Mouse (Mus musculus): ENCODE data around the gene Gls2. TPM values are rescaled to one million over a fixed set of nuclear protein-coding genes. Genes with fewer than 3 reads are reported as not detected.

Gene Gls2
- polyA plus RNA-seq, 1 experiment from 2014 or later, result 1.1 TPM

DNA sequence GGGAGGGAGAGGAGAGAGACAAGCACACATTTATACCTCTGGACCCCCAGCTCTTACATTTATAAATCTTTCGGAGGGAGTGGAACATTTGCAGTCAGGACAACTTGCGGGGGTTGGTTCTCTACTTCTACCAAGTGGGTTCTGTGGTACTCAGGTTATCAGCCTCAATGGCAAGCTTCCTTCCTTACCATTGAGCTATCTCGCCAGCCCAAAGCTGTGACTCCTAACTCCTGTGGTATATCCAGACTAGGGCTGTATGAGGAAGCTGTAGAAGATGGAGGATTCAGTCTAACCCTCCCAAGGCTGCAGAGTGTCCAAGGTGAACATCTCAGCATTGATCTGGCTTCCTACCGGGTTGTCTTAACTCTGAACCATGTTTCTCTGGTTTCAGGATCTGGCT, 44.9 kb downstream of the Gls2 start:
- H3K4me3 ChIP-seq, result no peak overlapping the region
- H3K27me3 ChIP-seq, result no peaks in the 10 kb centered on the region
- H3K4me2 ChIP-seq (replicated peaks), result no peak overlapping the region
- peaks cover 44% of the 10 kb centered on the region for H3K36me3 ChIP-seq
- H3K27ac ChIP-seq, result no peak overlapping the region
- no peaks in the 10 kb centered on the region for H3K9me3 ChIP-seq
- H3K9ac ChIP-seq, result no peak overlapping the region
- 88% methylated on average over 4 of the region's 4 CpGs for whole genome bisulfite sequencing
- peaks cover 25% of the 10 kb centered on the region for H3K4me1 ChIP-seq
- ATAC-seq (ENCODE audit: insufficient number of reproducible peaks, insufficient read depth, low FRiP score, low TSS enrichment), result no peak

DNA sequence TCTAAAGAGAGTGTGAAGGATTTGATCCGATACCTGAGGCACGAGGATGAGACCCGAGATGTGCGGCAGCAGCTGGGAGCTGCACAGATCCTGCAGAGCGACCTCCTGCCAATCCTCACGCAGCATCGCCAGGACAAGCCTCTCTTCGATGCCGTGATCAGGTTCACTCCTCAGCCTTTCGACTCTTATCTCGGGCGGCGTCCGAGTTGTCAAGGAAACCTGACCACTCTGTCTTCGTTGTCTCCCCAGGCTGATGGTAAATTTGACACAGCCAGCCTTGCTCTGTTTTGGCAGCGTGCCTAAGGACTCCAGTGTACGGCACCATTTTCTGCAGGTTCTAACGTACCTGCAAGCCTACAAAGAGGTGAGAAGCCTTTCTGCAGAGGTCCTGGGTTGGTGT, 45.9 kb downstream of the Gls2 start:
- H3K4me3 ChIP-seq, result no peak overlapping the region
- H3K4me2 ChIP-seq (replicated peaks), result no peak overlapping the region
- H3K27ac ChIP-seq, result no peak overlapping the region
- peaks cover 54% of the 10 kb centered on the region for H3K36me3 ChIP-seq
- H3K9me3 ChIP-seq, result no peaks in the 10 kb centered on the region
- ATAC-seq (ENCODE audit: insufficient number of reproducible peaks, insufficient read depth, low FRiP score, low TSS enrichment), result no peak
- H3K4me1 ChIP-seq, result peaks cover 22% of the 10 kb centered on the region
- no peaks in the 10 kb centered on the region for H3K27me3 ChIP-seq
- WGBS, result 91% methylated on average over 18 of the region's 18 CpGs
- H3K9ac ChIP-seq, result no peak overlapping the region

DNA sequence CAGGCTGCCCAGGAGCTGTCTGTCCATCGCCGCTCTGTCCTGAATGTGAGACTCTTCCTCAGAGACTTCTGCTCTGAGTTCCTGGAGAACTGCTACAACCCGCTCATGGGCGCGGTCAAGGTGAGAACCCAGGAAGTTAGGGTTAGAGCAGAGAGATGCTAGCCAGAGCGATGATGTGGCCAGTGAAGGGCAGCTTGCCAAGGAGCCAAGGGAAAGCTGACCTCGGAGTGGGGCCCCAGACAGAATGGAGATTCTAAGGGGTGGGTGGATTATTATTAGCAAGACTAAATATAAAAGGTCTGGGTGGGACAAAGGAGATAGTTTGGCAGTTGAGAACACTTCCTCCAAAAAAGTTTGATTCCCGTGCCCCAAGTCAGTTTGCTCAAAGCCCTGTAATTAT, 49.0 kb downstream of the Gls2 start:
- no peak for ATAC-seq (ENCODE audit: insufficient number of reproducible peaks, insufficient read depth, low FRiP score, low TSS enrichment)
- Histone ChIP-seq H3K36me3 (peaks cover 84% of the 10 kb centered on the region), H3K27ac (no peak overlapping the region), H3K27me3 (no peaks in the 10 kb centered on the region), H3K4me3 (no peak overlapping the region), H3K4me1 (peaks cover 2% of the 10 kb centered on the region), H3K9ac (no peak overlapping the region), H3K9me3 (no peaks in the 10 kb centered on the region), H3K4me2 (replicated peaks) (no peak overlapping the region)
- WGBS, result 93% methylated on average over 8 of the region's 8 CpGs

DNA sequence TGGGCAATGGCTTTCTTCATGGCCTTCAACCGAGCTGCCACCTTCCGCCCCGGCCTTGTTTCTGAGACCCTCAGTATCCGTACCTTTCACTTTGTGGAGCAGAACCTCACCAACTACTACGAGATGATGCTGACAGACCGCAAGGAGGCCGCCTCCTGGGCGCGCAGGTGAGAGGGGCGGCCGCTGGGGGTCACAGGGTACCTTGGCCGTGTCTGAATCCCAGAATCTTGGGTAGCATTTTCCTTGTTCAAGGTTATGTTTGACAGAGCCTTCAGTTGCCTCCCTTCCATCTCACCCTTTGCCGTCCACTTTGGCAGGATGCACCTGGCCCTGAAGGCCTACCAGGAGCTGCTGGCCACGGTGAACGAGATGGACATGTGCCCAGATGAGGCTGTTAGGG, 49.9 kb downstream of the Gls2 start:
- Histone ChIP-seq H3K4me1 (no peaks in the 10 kb centered on the region), H3K27me3 (no peaks in the 10 kb centered on the region), H3K9me3 (no peaks in the 10 kb centered on the region), H3K4me2 (replicated peaks) (no peak overlapping the region), H3K36me3 (peaks cover 89% of the 10 kb centered on the region), H3K4me3 (no peak overlapping the region), H3K27ac (no peak overlapping the region), H3K9ac (no peak overlapping the region)
- WGBS, result 92% methylated on average over 15 of the region's 15 CpGs
- ATAC-seq (ENCODE audit: insufficient number of reproducible peaks, insufficient read depth, low FRiP score, low TSS enrichment), result no peak

DNA sequence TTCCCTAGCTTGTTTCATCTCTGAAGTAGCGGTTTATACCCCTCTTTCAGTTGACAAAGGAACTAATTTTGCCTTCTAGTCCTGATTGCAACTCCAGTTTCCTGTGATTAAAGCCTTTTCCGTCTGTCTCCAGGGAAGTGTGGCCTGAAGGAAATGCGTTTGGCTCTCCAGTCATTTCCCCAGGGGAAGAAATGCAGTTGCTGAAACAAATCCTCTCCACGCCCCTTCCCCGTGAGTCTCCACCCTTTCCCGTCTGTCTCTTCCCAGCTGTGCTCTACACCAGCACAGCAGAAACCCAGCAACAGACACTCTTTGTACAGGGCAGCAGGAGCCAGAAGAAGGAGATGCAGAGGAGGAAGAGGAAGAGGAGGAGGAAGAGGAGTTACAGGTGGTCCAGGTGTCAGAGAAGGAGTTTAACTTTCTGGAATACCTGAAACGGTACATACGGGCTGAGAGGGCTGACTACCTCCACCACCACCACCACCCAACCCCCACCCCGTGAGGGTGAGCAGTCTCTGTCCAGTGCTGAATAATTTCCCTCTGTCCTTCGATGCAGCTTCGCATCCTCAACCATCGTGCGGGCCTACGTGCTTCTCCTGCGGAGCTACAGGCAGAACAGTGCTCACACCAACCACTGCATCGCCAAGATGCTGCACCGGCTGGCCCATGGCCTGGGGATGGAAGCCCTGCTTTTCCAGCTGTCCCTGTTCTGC, 52.9 kb downstream of the Gls2 start:
- Histone ChIP-seq H3K9me3 (no peaks in the 10 kb centered on the region), H3K4me2 (replicated peaks) (no peak overlapping the region), H3K9ac (peak overlapping the region; percentile 7; the same call in 1 of the 2 replicates), H3K36me3 (peaks cover 94% of the 10 kb centered on the region), H3K4me1 (no peaks in the 10 kb centered on the region), H3K27me3 (no peaks in the 10 kb centered on the region), H3K27ac (peak overlapping the region; percentile 56), H3K4me3 (no peak overlapping the region)
- WGBS, result 67% methylated on average over 17 of the region's 17 CpGs
- ATAC-seq (ENCODE audit: insufficient number of reproducible peaks, insufficient read depth, low FRiP score, low TSS enrichment), result no peak

DNA sequence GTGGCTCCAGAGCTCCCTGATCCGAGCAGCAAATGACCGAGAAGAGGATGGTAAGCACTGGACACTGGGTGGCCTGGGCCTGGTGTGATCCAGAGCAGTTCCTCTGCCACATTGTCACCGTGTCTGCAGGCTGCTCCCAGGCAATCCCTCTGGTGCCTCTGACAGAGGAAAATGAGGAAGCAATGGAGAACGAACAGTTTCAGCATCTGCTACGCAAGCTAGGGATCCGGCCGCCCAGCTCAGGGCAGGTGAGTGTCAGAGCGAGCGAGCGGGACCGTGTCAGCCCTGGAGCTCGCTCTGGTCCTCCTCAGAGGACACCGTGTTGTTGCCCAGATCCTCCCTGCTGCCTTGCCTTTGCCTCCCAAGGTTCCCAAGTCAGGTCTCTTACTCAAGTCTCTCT, 56.3 kb downstream of the Gls2 start:
- Histone ChIP-seq H3K4me3 (no peak overlapping the region), H3K9ac (no peak overlapping the region), H3K27me3 (no peaks in the 10 kb centered on the region), H3K9me3 (no peaks in the 10 kb centered on the region), H3K36me3 (peaks cover 74% of the 10 kb centered on the region), H3K27ac (no peak overlapping the region), H3K4me1 (no peaks in the 10 kb centered on the region), H3K4me2 (replicated peaks) (no peak overlapping the region)
- ATAC-seq (ENCODE audit: insufficient number of reproducible peaks, insufficient read depth, low FRiP score, low TSS enrichment), result no peak
- WGBS, result 94% methylated on average over 13 of the region's 13 CpGs

DNA sequence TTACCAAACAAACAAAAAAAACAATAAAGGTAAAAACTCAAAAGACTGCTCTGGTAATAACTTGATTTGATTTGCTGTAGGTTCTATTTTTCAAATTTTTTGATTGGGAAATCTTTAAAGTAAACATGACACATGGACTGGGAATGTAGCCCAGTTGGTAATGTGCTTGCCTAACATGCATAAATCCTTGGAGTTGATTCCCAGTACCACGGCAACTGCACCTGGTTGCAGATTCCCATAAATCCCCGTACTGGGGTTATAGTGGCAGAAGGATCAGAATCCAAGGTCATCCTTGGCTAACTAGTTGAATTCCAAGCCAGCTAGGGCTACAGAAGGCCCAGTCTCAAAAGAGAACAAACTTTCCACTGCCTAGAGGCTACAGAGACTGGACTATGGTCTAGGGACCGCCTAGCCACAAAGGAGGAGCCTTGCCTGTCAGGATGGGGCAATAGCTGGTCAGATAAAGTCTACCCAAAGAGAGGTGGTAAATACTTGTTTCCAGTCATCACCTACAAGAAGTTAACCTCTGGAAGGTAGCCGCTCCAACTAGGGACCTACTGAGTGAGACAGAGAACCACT, 59.5 kb downstream of the Gls2 start, which contains the start of gene Apon:
TSS of gene Apon (plus strand) at position 420 of the 579 bp plus-strand sequence.
- H3K4me3 ChIP-seq, result no peak within 1 kb of the TSS
- H3K27ac ChIP-seq, result no peak within 1 kb of the TSS
- H3K4me1 ChIP-seq, result no peaks in the 10 kb centered on the region
- H3K36me3 ChIP-seq, result peaks cover 47% of the 10 kb centered on the region
- no peak for ATAC-seq (ENCODE audit: insufficient number of reproducible peaks, insufficient read depth, low FRiP score, low TSS enrichment)
- H3K9ac ChIP-seq, result no peak within 1 kb of the TSS
- H3K27me3 ChIP-seq, result no peaks in the 10 kb centered on the region
- no peaks in the 10 kb centered on the region for H3K9me3 ChIP-seq
- no peak within 1 kb of the TSS for H3K4me2 ChIP-seq (replicated peaks)
- 92% methylated on average over 4 of the region's 4 CpGs for WGBS

DNA sequence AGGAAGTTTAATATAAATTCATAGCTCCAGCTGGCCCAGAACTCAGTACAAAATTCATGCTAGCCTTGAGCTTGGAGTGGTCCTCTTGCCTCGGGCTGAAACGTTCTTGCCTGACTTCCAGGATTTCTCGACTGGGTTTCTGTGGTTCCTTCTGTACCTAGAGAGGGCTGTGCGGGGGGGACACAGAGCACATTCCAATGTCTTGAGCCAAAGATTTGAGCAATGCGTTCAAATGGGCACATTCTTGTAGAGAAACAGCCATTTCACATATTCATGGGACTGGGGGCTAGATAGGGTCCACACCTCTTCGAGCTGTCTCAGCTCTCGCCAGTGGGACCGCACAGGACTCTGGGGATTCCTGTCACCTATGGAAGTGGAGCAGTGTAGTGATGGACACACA, 61.7 kb downstream of the Gls2 start:
- H3K27me3 ChIP-seq, result no peaks in the 10 kb centered on the region
- peaks cover 25% of the 10 kb centered on the region for H3K36me3 ChIP-seq
- no peak overlapping the region for H3K27ac ChIP-seq
- ATAC-seq (ENCODE audit: insufficient number of reproducible peaks, insufficient read depth, low FRiP score, low TSS enrichment), result no peak
- 90% methylated on average over 8 of the region's 8 CpGs for WGBS
- no peak overlapping the region for H3K9ac ChIP-seq
- no peaks in the 10 kb centered on the region for H3K9me3 ChIP-seq
- H3K4me3 ChIP-seq, result no peak overlapping the region
- H3K4me1 ChIP-seq, result no peaks in the 10 kb centered on the region
- no peak overlapping the region for H3K4me2 ChIP-seq (replicated peaks)

DNA sequence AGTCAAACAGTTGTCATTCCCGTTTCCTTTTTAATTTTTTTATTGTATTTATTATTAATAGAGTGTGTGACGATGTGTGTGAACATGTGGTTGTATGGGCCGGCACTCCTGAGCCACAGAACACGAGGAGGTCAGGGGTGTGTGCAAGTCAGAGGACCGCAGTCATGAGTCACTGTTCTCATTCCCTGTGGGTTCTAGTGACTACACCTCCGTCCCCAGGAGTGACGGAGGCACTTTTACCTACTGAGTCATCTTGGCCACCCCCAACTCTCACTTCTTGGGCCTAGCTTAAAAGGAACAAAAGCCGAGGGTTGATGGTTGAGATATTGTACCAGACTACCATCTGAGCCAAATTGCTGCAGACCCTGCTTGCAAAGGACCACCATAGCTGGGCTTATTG, 62.1 kb downstream of the Gls2 start:
- Histone ChIP-seq H3K9ac (no peak overlapping the region), H3K9me3 (no peaks in the 10 kb centered on the region), H3K4me1 (no peaks in the 10 kb centered on the region), H3K27me3 (no peaks in the 10 kb centered on the region), H3K36me3 (peaks cover 21% of the 10 kb centered on the region), H3K4me3 (no peak overlapping the region), H3K27ac (no peak overlapping the region), H3K4me2 (replicated peaks) (no peak overlapping the region)
- ATAC-seq (ENCODE audit: insufficient number of reproducible peaks, insufficient read depth, low FRiP score, low TSS enrichment), result no peak
- WGBS, result 84% methylated on average over 8 of the region's 8 CpGs

DNA sequence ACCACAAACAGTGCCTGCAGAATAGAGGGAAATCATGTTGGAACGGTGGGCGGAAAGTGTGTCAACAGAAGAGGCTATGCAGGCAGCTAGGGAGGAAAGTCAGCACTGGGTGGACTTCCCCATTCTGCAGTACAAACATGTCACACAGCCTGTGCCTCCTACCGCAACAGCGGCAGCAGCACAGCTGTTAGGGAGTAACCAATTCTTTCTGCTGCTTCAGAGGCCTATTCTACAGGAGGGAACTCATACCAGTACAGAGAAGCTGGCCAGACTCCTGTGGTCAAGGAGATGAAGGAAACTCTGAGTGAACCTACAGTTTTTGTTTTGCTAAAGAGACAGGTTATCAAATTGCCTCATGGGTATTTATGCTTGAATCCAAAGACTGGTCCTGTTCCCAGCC, 64.7 kb downstream of the Gls2 start:
- 85% methylated on average over 4 of the region's 4 CpGs for WGBS
- H3K9ac ChIP-seq, result no peak overlapping the region
- no peak overlapping the region for H3K27ac ChIP-seq
- no peaks in the 10 kb centered on the region for H3K27me3 ChIP-seq
- H3K9me3 ChIP-seq, result no peaks in the 10 kb centered on the region
- no peak overlapping the region for H3K4me3 ChIP-seq
- no peak overlapping the region for H3K4me2 ChIP-seq (replicated peaks)
- H3K36me3 ChIP-seq, result no peaks in the 10 kb centered on the region
- H3K4me1 ChIP-seq, result no peaks in the 10 kb centered on the region
- no peak for ATAC-seq (ENCODE audit: insufficient number of reproducible peaks, insufficient read depth, low FRiP score, low TSS enrichment)

Data from embryonic facial prominence, embryonic 12.5 days (tissue).